Mouse (Mus musculus): Measurements from ENCODE around the gene Gm16381.
"Not testable (repeated sequence)": the region's sequence is repeated elsewhere in the genome, so short reads cannot be mapped to it uniquely, and the experiment has no call there.

The Gm16381 gene

GRCm38 (mm10) chr12:87644520-87644919 is at the start of gene Gm16381:
Gene Gm16381 (minus strand): TSS chr12:87644620.
- DNase-seq (ENCODE audit: low spot score) = not testable (repeated sequence)

- DNase-seq (ENCODE audit: low spot score) = not testable (repeated sequence)
These were observed 8.7 kb upstream of the Gm16381 start for GRCm38 (mm10) chr12:87652916-87653703.

DNA sequence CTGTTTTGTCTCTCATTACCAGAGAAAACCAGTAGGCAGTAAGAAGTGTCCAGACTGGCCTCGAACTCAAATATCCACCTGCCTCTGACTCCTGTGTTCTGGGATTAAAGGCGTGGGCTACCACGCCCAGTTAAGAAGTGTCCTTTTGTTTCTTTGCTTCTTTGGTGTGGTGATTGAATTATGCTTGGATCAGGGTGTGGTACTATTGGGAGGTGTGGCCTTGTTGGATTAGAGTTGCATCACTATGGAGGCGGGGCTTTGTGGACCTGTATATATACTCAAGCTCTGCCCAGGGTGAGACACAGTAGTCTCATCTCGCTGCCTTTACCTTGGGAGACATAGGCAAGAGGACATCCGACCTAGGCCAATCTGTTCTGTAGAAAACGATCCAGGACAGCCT is 25.9 kb downstream of the Gm16381 start, which contains the start of gene Gm4027:
Gene Gm4027 (plus strand): TSS at position 301 of the 400 bp plus-strand sequence.
- not testable (repeated sequence) for DNase-seq (ENCODE audit: low spot score)

- DNase-seq (ENCODE audit: low spot score) = not testable (repeated sequence)
These were observed 42.0 kb downstream of the Gm16381 start, which contains the start of gene Oog1 for GRCm38 (mm10) chr12:87602388-87602787. Gene Oog1 (plus strand): TSS chr12:87602688.

- not testable (repeated sequence) for DNase-seq (ENCODE audit: low spot score)
These were observed 43.0 kb downstream of the Gm16381 start for GRCm38 (mm10) chr12:87601388-87601787.
